Mouse (Mus musculus) hindbrain, embryonic 16.5 days (tissue): Measurements from ENCODE around the gene Tmem168. TPM values are rescaled to one million over a fixed set of nuclear protein-coding genes. Genes with fewer than 3 reads are reported as not detected.

Source experiments
- ATAC-seq: fragments of 200-750 bp; cut with Nextera tagmentation; 2 replicates; pipeline ENCODE4 v1.8.0; 2017; ENCODE audit warnings: moderate TSS enrichment, moderate library complexity
- H3K27ac ChIP-seq: fragments of 300-500 bp; sonication (generic); 2 replicates; pipeline ENCODE4 v1.5.1; 2014; ENCODE audit warnings: low read depth, mild to moderate bottlenecking, control low read depth, low read length, moderate library complexity
- H3K27me3 ChIP-seq: fragments of 300-500 bp; sonication (generic); replicated peaks from 2 replicates; pipeline ENCODE4 v1.6.1; 2014; ENCODE audit warnings: low read length; ENCODE audit not compliant: control insufficient read depth, insufficient read depth
- H3K36me3 ChIP-seq: fragments of 300-500 bp; sonication (generic); 2 replicates; pipeline ENCODE4 v1.6.1; 2014; ENCODE audit warnings: mild to moderate bottlenecking, low read length, moderate library complexity, mixed read lengths; ENCODE audit not compliant: control insufficient read depth, insufficient read depth
- H3K4me1 ChIP-seq: fragments of 300-500 bp; sonication (generic); 2 replicates; pipeline ENCODE4 v1.6.1; 2014; ENCODE audit warnings: low read depth, low read length; ENCODE audit not compliant: control insufficient read depth, insufficient read depth
- H3K4me2 ChIP-seq: fragments of 300-500 bp; sonication (generic); 2 replicates; pipeline ENCODE4 v1.6.1; 2014; ENCODE audit warnings: mild to moderate bottlenecking, low read length, control low read depth, moderate library complexity
- H3K4me3 ChIP-seq: fragments of 300-500 bp; sonication (generic); 2 replicates; pipeline ENCODE4 v1.5.1; 2014; ENCODE audit warnings: mild to moderate bottlenecking, low read length, control low read depth, moderate library complexity
- H3K9ac ChIP-seq: fragments of 300-500 bp; sonication (generic); 2 replicates; pipeline ENCODE4 v1.6.1; 2014; ENCODE audit warnings: low read depth, mild to moderate bottlenecking, control low read depth, low read length, moderate library complexity
- H3K9me3 ChIP-seq: fragments of 300-500 bp; sonication (generic); 2 replicates; pipeline ENCODE4 v1.6.1; 2014; ENCODE audit warnings: mild to moderate bottlenecking, low read length, moderate library complexity; ENCODE audit not compliant: control insufficient read depth
- WGBS: fragments of 180-500 bp; shearing (Covaris S2); extraction: QIAGEN DNeasy Blood & Tissue Kit; methylation state at CpG from one replicate; pipeline ENCODE4 v1.1.7; 2014; 5-methylcytosine and 5-hydroxymethylcytosine counted together
- polyA plus RNA-seq: library from polyadenylated mRNA; unstranded; fragments of >200 nt; fragmentation: Nextera tagmentation; extraction: Ambion mirVana; gene quantifications from 2 replicates; pipeline ENCODE4 v1.2.1, GENCODE M21; 2015

Tmem168 gene
- polyA plus RNA-seq = 19.4 and 22.7 TPM in 2 replicates

DNA sequence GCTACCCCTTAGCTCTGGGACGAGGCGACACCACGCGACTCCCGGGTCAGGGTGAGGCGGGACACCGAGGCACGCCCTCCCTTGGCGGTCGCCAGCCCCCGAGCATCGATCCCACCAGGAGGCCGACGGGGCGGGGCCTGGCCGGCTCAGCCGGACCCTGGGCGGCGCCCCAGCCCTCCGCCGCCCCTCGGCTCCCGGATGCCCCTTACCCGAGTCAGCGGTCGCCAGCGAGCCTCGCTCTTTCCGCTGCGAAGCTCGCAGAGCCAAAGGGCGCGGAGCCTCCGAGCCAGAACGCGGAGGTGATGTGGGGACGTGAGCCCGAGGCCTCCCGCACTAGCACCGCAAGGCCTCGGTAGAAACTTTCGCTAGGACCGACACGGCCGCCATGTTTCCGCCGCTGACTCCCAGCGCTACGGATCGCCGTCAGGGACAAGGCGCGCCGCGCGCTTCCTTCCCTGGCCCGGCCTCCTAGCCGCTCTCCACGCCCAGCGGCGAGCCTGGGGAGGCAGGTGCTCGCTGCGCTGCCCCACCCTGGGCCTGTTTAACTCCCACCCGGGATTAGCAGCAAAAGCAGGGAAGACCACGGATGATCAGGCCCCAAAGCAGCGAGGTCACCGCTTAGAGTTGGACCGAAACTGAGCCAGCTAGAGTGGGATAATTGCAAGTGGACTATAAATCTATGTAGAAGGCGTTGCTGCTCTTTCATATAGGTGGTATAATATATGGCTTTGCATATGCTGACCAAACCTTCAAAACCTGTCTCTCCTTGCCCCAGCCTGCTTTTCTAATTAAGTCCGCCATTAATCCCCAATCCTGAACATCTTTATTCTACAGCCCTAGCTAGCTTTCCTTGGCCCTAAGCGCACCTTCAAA, at the start of gene Tmem168:
Gene Tmem168 (minus strand): TSS at position 480 of the 873 bp plus-strand sequence.
- WGBS = 1% methylated on average over 71 of the region's 71 CpGs

GRCm38 (mm10) chr6:13654081-13654480, 46.2 kb upstream of the Tmem168 start:
- H3K27me3 ChIP-seq = no peaks in the 10 kb centered on the region

More for the DNA sequence above, at the start of gene Tmem168:
- Histone ChIP-seq H3K4me1 (peaks cover 10% of the 10 kb centered on the region), H3K27me3 (no peaks in the 10 kb centered on the region), H3K27ac (peak within 1 kb of the TSS; percentile 97), H3K36me3 (no peaks in the 10 kb centered on the region), H3K9me3 (no peaks in the 10 kb centered on the region), H3K4me2 (peak within 1 kb of the TSS; percentile 81), H3K4me3 (peak within 1 kb of the TSS; percentile 92), H3K9ac (peak within 1 kb of the TSS; percentile 98)
- ATAC-seq = peak; percentile 97

GRCm38 (mm10) chr6:13652284-13652683, 44.4 kb upstream of the Tmem168 start:
- Histone ChIP-seq H3K9me3 (peaks cover 4% of the 10 kb centered on the region; the same call in 1 of the 2 replicates), H3K9ac (no peak overlapping the region), H3K4me1 (no peaks in the 10 kb centered on the region), H3K27me3 (no peaks in the 10 kb centered on the region), H3K4me2 (no peak overlapping the region), H3K36me3 (peaks cover 6% of the 10 kb centered on the region; the same call in 1 of the 2 replicates), H3K4me3 (no peak overlapping the region), H3K27ac (no peak overlapping the region)
- WGBS = 94% methylated on average over 3 of the region's 3 CpGs
- ATAC-seq = no peak

More at GRCm38 (mm10) chr6:13654081-13654480, 46.2 kb upstream of the Tmem168 start:
- H3K36me3 ChIP-seq = peaks cover 4% of the 10 kb centered on the region; the same call in 1 of the 2 replicates
- H3K9me3 ChIP-seq = no peaks in the 10 kb centered on the region
- H3K4me3 ChIP-seq = no peak overlapping the region
- H3K4me1 ChIP-seq = no peaks in the 10 kb centered on the region
- H3K27ac ChIP-seq = no peak overlapping the region
- no peak for ATAC-seq
- H3K4me2 ChIP-seq = no peak overlapping the region
- H3K9ac ChIP-seq = no peak overlapping the region

DNA sequence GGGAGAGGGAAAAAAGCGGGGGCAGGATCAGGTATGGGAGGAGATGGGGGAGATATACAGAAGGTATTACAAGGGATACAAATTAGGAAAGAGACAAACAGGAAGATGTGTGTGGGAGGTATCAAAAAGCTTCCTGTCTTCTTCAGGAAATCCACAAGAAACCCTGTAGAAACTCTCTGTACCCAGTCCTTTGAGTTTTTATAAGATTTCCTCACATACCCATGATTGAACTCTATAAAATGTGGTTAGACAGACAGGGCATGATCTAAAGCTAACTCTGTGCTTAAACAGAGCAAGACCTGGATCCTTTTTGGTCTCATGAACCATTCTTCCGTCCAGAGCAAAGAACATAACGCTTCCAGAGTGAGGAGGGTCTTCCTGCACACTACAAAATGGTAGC, 43.0 kb upstream of the Tmem168 start:
- no peak for ATAC-seq
- Histone ChIP-seq H3K36me3 (peaks cover 6% of the 10 kb centered on the region; the same call in 1 of the 2 replicates), H3K9me3 (peaks cover 4% of the 10 kb centered on the region; the same call in 1 of the 2 replicates), H3K4me1 (no peaks in the 10 kb centered on the region), H3K27me3 (no peaks in the 10 kb centered on the region), H3K4me3 (no peak overlapping the region), H3K4me2 (no peak overlapping the region), H3K9ac (no peak overlapping the region), H3K27ac (no peak overlapping the region)
- 98% methylated on average over 3 of the region's 3 CpGs for WGBS

DNA sequence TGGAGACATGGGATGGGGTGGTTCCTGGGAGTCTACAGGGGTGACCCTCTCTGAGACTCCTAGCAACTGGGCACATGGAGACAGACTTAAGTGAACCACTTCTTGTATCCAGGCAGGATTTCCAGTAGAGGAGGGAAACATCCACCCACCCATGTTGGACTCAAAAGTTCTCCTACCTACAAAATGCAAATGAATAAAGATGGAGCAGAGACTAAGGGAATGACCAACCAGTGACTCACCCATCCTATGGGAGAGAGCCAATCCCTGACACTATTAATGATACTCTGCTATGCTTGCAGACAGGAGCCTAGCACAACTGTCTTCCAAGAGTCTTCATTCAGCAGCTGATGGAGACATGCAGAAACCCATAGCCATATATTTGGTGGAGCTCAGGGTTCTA, 40.4 kb upstream of the Tmem168 start:
- H3K9me3 ChIP-seq = peaks cover 4% of the 10 kb centered on the region; the same call in 1 of the 2 replicates
- H3K27ac ChIP-seq = no peak overlapping the region
- no peak overlapping the region for H3K4me3 ChIP-seq
- no peaks in the 10 kb centered on the region for H3K27me3 ChIP-seq
- no peaks in the 10 kb centered on the region for H3K4me1 ChIP-seq
- H3K36me3 ChIP-seq = peaks cover 6% of the 10 kb centered on the region; the same call in 1 of the 2 replicates
- ATAC-seq = no peak
- H3K9ac ChIP-seq = no peak overlapping the region
- no peak overlapping the region for H3K4me2 ChIP-seq

- whole genome bisulfite sequencing = 85% methylated on average over 3 of the region's 3 CpGs
- Histone ChIP-seq H3K36me3 (no peaks in the 10 kb centered on the region), H3K4me2 (no peak overlapping the region), H3K9me3 (no peaks in the 10 kb centered on the region), H3K9ac (no peak overlapping the region), H3K27ac (no peak overlapping the region), H3K4me3 (no peak overlapping the region), H3K4me1 (no peaks in the 10 kb centered on the region), H3K27me3 (no peaks in the 10 kb centered on the region)
- no peak for ATAC-seq
These were observed 28.7 kb upstream of the Tmem168 start for GRCm38 (mm10) chr6:13636582-13636989.

DNA sequence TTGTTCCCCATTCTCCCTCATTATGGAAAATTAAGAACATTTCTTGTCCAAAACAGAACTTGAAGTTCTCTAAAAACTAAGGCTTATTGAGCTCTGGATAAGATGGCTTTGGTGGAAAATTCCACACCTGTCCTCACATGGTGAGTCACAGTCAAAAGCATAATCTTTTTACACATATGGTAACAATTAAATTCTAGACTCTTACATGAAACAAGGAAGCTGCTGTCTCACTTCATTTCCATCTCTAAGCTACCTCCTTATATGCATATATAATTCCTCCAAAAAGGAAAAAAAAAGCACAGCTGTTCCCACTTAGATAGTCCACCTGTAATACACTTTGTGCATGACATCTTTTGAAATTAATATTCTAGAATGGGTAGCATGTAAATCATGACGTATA, 24.7 kb upstream of the Tmem168 start:
- no peaks in the 10 kb centered on the region for H3K9me3 ChIP-seq
- 89% methylated on average over 1 of the region's 1 CpGs for WGBS

GRCm38 (mm10) chr6:13630607-13631006, 22.7 kb upstream of the Tmem168 start:
- Histone ChIP-seq H3K27ac (no peak overlapping the region), H3K4me3 (no peak overlapping the region), H3K9me3 (no peaks in the 10 kb centered on the region), H3K36me3 (peaks cover 5% of the 10 kb centered on the region; the same call in 1 of the 2 replicates), H3K9ac (no peak overlapping the region), H3K4me1 (no peaks in the 10 kb centered on the region), H3K27me3 (no peaks in the 10 kb centered on the region), H3K4me2 (no peak overlapping the region)
- ATAC-seq = no peak
- WGBS = 83% methylated on average over 2 of the region's 2 CpGs

More for the DNA sequence above, 24.7 kb upstream of the Tmem168 start:
- H3K27ac ChIP-seq = no peak overlapping the region
- no peak for ATAC-seq
- no peak overlapping the region for H3K9ac ChIP-seq
- no peaks in the 10 kb centered on the region for H3K27me3 ChIP-seq
- no peaks in the 10 kb centered on the region for H3K4me1 ChIP-seq
- no peak overlapping the region for H3K4me3 ChIP-seq
- H3K4me2 ChIP-seq = no peak overlapping the region
- H3K36me3 ChIP-seq = peaks cover 5% of the 10 kb centered on the region; the same call in 1 of the 2 replicates

DNA sequence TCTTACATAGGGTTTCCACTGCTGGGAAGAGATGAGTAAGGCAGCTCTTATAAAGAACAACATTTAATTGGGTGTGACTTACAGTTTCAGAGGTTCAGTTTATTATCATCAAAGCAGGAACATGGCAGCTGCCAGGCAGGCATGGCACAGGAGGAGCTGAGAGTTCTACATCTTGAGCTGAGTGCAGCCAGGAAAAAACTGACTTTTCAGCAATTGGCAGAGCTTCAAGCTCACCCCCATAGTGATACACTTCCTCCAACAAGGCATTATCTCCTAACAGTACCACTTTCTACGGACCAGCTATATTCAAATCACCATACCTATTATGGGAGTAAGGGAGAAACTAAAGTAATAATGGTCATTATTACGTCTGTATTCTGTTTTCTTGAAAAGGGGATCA, 11.7 kb upstream of the Tmem168 start:
- no peak for ATAC-seq
- H3K4me3 ChIP-seq = no peak overlapping the region
- WGBS = 89% methylated on average over 2 of the region's 2 CpGs

More for the DNA sequence above, 11.7 kb upstream of the Tmem168 start:
- Histone ChIP-seq H3K4me2 (no peak overlapping the region), H3K27me3 (no peaks in the 10 kb centered on the region), H3K9ac (no peak overlapping the region), H3K4me1 (no peaks in the 10 kb centered on the region), H3K9me3 (no peaks in the 10 kb centered on the region), H3K27ac (no peak overlapping the region), H3K36me3 (no peaks in the 10 kb centered on the region)
